Mouse (Mus musculus): ENCODE measurements around the gene Sept10. TPM values are rescaled to one million over a fixed set of nuclear protein-coding genes. Genes with fewer than 3 reads are reported as not detected.

Sept10 gene
- polyA plus RNA-seq, 1 experiment from 2014 or later: 21.5 TPM

DNA sequence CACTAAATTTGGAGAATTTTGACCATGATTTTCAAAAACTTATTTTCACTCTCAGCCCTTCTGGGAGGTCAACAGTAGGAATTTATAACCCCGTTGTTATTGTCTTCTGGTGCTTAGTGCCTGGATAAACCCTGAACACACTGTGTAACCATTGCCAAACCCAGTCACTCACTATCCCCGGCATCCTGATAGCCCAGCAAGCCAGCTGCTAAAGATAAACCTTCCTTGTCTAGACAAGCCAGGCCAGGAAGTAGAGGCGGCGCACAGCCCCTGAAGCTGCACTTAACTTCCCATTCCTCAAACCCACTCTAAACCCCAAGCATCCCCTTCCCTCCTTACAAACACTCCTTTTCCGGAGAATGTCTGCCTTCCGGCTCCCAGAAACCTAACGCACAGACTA lies 43.4 kb upstream of the Sept10 start:
- H3K36me3 ChIP-seq (ENCODE audit: control insufficient read depth, insufficient read depth): no peaks in the 10 kb centered on the region
- H3K4me2 ChIP-seq (replicated peaks; ENCODE audit: low read depth): no peak overlapping the region
- 38% methylated on average over 7 of the region's 7 CpGs for WGBS
- H3K4me3 ChIP-seq (ENCODE audit: low read depth, low read length): no peak overlapping the region
- TF ChIP-seq CTCF (IDR thresholded peaks at IDR 0.05; ENCODE audit: low read depth): no peak
- no peaks in the 10 kb centered on the region for H3K9me3 ChIP-seq (ENCODE audit: control insufficient read depth)
- peak overlapping the region; percentile 28; the same call in 1 of the 2 replicates for H3K27ac ChIP-seq (ENCODE audit: low read depth, low read length)
- no peaks in the 10 kb centered on the region for H3K27me3 ChIP-seq (replicated peaks; ENCODE audit: control insufficient read depth, insufficient read depth, low read length)
- H3K4me1 ChIP-seq (replicated peaks; ENCODE audit: control insufficient read depth, insufficient read depth, low read length): peaks cover 6% of the 10 kb centered on the region
- no peak for ATAC-seq
- H3K9ac ChIP-seq (ENCODE audit: low read depth, low read length): no peak overlapping the region

DNA sequence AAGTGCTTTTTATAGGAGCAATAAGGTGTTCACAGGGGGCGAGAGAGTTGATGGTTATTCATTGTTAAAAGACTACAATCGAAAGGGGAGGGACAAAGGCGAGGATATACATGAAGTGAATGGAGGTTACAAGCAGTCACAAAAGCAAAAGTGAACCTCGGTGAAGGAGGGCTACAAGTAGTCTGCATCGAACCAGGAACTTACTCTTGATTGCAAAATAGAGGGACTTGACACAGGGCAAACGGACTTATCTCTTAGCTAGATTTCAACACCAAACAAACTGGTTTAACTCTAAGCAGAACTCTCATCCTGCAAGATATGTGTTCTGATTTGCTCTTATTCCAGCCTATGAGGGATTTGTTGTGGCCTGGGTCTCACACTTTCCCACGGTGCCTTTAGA lies 41.3 kb upstream of the Sept10 start:
- ATAC-seq: no peak
- H3K9ac ChIP-seq (ENCODE audit: low read depth, low read length): no peak overlapping the region
- peaks cover 6% of the 10 kb centered on the region; the same call in 1 of the 2 replicates for H3K4me1 ChIP-seq (replicated peaks; ENCODE audit: control insufficient read depth, insufficient read depth, low read length)
- no peak for TF ChIP-seq CTCF (IDR thresholded peaks at IDR 0.05; ENCODE audit: low read depth)
- no peak overlapping the region for H3K4me3 ChIP-seq (ENCODE audit: low read depth, low read length)
- H3K27me3 ChIP-seq (replicated peaks; ENCODE audit: control insufficient read depth, insufficient read depth, low read length): no peaks in the 10 kb centered on the region
- no peak overlapping the region for H3K27ac ChIP-seq (ENCODE audit: low read depth, low read length)
- H3K4me2 ChIP-seq (replicated peaks; ENCODE audit: low read depth): no peak overlapping the region
- no peaks in the 10 kb centered on the region for H3K9me3 ChIP-seq (ENCODE audit: control insufficient read depth)
- WGBS: 50% methylated on average over 7 of the region's 7 CpGs
- no peaks in the 10 kb centered on the region for H3K36me3 ChIP-seq (ENCODE audit: control insufficient read depth, insufficient read depth)

DNA sequence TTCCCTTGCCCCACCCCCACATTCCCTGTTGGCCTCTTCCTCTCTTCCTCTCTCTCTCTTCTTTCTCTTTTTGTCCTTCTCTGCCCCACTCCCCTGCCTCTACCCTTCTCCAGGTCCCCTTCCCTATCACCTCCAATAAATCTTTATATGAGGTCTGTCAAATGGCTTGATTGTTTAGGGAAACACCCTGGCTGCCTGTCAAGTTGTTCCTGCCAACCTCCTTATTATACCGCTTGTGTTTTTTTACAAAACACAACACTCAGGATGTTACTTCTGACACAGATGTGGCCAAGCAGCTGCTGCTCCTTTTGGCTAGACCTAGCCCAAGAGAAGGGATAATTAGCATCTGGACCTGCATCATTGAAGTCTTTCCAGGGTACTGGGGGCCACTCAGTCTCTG lies 40.4 kb upstream of the Sept10 start:
- no peaks in the 10 kb centered on the region for H3K4me1 ChIP-seq (replicated peaks; ENCODE audit: control insufficient read depth, insufficient read depth, low read length)
- no peaks in the 10 kb centered on the region for H3K27me3 ChIP-seq (replicated peaks; ENCODE audit: control insufficient read depth, insufficient read depth, low read length)
- no peak overlapping the region for H3K4me2 ChIP-seq (replicated peaks; ENCODE audit: low read depth)
- ATAC-seq: no peak
- H3K9me3 ChIP-seq (ENCODE audit: control insufficient read depth): no peaks in the 10 kb centered on the region
- WGBS: 54% methylated on average over 1 of the region's 1 CpGs
- no peak overlapping the region for H3K9ac ChIP-seq (ENCODE audit: low read depth, low read length)
- no peak overlapping the region for H3K4me3 ChIP-seq (ENCODE audit: low read depth, low read length)
- no peak for TF ChIP-seq CTCF (IDR thresholded peaks at IDR 0.05; ENCODE audit: low read depth)
- no peaks in the 10 kb centered on the region for H3K36me3 ChIP-seq (ENCODE audit: control insufficient read depth, insufficient read depth)
- no peak overlapping the region for H3K27ac ChIP-seq (ENCODE audit: low read depth, low read length)

DNA sequence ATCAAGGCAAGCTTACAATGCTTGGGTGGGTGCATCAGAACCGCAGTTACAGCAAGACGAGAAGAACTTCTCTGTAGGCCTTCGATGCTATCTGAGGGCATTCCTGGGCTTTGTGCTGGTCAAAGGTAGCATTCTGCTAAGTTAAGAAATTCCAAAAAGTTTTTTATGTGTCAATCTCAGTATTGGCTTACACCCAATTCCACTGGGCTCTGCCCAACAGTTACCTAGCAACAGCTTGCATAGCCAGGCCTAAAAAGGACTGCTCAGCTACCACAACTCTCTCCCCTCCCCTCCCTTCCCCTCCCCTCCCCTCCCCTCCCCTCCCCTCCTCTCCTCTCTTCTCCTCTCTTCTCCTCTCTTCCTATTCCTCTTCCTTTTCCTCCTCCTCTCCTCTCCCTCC lies 40.0 kb upstream of the Sept10 start:
- no peak overlapping the region for H3K4me2 ChIP-seq (replicated peaks; ENCODE audit: low read depth)
- H3K4me3 ChIP-seq (ENCODE audit: low read depth, low read length): no peak overlapping the region
- 83% methylated on average over 3 of the region's 3 CpGs for WGBS
- no peaks in the 10 kb centered on the region for H3K36me3 ChIP-seq (ENCODE audit: control insufficient read depth, insufficient read depth)
- no peaks in the 10 kb centered on the region for H3K9me3 ChIP-seq (ENCODE audit: control insufficient read depth)
- ATAC-seq: no peak
- H3K27ac ChIP-seq (ENCODE audit: low read depth, low read length): no peak overlapping the region
- no peak for TF ChIP-seq CTCF (IDR thresholded peaks at IDR 0.05; ENCODE audit: low read depth)
- no peak overlapping the region for H3K9ac ChIP-seq (ENCODE audit: low read depth, low read length)
- H3K4me1 ChIP-seq (replicated peaks; ENCODE audit: control insufficient read depth, insufficient read depth, low read length): no peaks in the 10 kb centered on the region
- no peaks in the 10 kb centered on the region for H3K27me3 ChIP-seq (replicated peaks; ENCODE audit: control insufficient read depth, insufficient read depth, low read length)

DNA sequence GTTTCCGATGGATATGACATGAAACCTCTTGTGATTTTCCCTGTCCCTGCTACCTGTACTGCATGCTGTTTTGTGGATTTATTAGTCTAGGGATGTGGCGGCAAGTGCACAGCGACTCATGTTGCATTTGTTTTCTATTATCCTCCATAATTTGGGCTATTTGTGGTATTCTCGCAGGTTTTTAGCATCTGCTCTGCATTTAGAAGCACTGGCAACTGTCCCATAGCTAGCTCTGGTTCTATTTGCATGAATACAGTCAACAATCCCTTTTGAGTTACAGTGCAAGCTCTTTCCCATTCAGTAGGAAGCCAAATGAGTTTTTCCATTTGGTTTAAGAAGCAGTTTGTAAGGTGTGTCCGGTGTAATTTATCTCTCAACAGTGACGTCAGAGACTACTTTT lies 37.9 kb upstream of the Sept10 start:
- H3K9me3 ChIP-seq (ENCODE audit: control insufficient read depth): no peaks in the 10 kb centered on the region
- H3K4me3 ChIP-seq (ENCODE audit: low read depth, low read length): no peak overlapping the region
- no peak overlapping the region for H3K27ac ChIP-seq (ENCODE audit: low read depth, low read length)
- 88% methylated on average over 6 of the region's 6 CpGs for WGBS
- no peak for ATAC-seq
- no peaks in the 10 kb centered on the region for H3K4me1 ChIP-seq (replicated peaks; ENCODE audit: control insufficient read depth, insufficient read depth, low read length)
- no peak overlapping the region for H3K4me2 ChIP-seq (replicated peaks; ENCODE audit: low read depth)
- H3K9ac ChIP-seq (ENCODE audit: low read depth, low read length): no peak overlapping the region
- H3K36me3 ChIP-seq (ENCODE audit: control insufficient read depth, insufficient read depth): no peaks in the 10 kb centered on the region
- TF ChIP-seq CTCF (IDR thresholded peaks at IDR 0.05; ENCODE audit: low read depth): no peak
- H3K27me3 ChIP-seq (replicated peaks; ENCODE audit: control insufficient read depth, insufficient read depth, low read length): no peaks in the 10 kb centered on the region

DNA sequence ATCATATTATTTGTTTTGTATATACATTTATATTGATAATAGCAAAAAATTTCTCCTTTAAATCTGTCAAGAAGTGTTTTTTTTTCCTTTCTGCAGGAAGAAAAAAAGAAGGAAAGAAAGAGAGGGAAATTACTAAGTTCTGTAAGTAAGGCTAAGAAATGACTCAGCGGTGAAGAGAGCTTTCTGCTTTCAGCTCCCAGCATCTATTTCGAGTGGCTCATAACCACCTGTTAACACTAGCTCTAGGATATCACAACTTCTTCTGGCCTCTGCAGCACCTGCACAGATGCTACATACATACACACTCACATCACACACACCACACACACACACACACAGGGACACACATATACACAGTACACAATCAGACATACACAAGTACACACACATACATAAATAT lies 34.9 kb upstream of the Sept10 start:
- no peaks in the 10 kb centered on the region for H3K36me3 ChIP-seq (ENCODE audit: control insufficient read depth, insufficient read depth)
- TF ChIP-seq CTCF (IDR thresholded peaks at IDR 0.05; ENCODE audit: low read depth): no peak
- H3K27me3 ChIP-seq (replicated peaks; ENCODE audit: control insufficient read depth, insufficient read depth, low read length): no peaks in the 10 kb centered on the region
- no peaks in the 10 kb centered on the region for H3K9me3 ChIP-seq (ENCODE audit: control insufficient read depth)
- H3K4me3 ChIP-seq (ENCODE audit: low read depth, low read length): no peak overlapping the region
- no peak for ATAC-seq
- H3K27ac ChIP-seq (ENCODE audit: low read depth, low read length): no peak overlapping the region
- H3K4me2 ChIP-seq (replicated peaks; ENCODE audit: low read depth): no peak overlapping the region
- H3K9ac ChIP-seq (ENCODE audit: low read depth, low read length): no peak overlapping the region
- no peaks in the 10 kb centered on the region for H3K4me1 ChIP-seq (replicated peaks; ENCODE audit: control insufficient read depth, insufficient read depth, low read length)
- WGBS: 89% methylated on average over 2 of the region's 2 CpGs

DNA sequence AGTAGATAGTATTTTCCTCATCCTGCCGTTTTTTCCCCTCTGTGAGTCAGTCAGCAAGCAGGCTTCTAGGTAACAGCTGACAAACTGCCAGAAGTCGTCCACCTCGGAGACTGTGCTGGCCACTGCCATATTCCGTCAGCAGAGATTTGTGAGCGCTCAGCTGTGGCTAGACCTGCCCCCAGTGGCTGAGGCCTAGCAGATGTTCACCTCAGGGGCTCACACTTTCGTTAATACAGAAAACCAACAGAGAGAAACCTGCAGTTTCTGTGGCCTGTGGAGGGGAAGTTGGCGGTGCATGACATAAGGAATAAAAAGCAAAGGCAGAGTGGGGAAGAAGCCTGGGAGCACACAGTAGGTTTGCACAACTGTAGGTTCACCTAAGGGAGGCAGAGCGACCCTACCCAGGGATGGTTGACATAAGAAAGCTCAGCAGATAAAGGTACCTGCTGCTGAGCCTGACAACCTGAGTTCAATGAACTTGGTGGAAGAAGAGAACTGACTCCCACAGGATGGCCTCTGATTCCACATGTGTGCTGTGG lies 32.0 kb upstream of the Sept10 start:
- H3K36me3 ChIP-seq (ENCODE audit: control insufficient read depth, insufficient read depth): no peaks in the 10 kb centered on the region
- TF ChIP-seq CTCF (IDR thresholded peaks at IDR 0.05; ENCODE audit: low read depth): no peak
- no peak overlapping the region for H3K4me2 ChIP-seq (replicated peaks; ENCODE audit: low read depth)
- no peak overlapping the region for H3K27ac ChIP-seq (ENCODE audit: low read depth, low read length)
- H3K9me3 ChIP-seq (ENCODE audit: control insufficient read depth): no peaks in the 10 kb centered on the region
- no peaks in the 10 kb centered on the region for H3K27me3 ChIP-seq (replicated peaks; ENCODE audit: control insufficient read depth, insufficient read depth, low read length)
- WGBS: 79% methylated on average over 8 of the region's 8 CpGs
- H3K9ac ChIP-seq (ENCODE audit: low read depth, low read length): no peak overlapping the region
- H3K4me3 ChIP-seq (ENCODE audit: low read depth, low read length): no peak overlapping the region
- ATAC-seq: no peak
- no peaks in the 10 kb centered on the region for H3K4me1 ChIP-seq (replicated peaks; ENCODE audit: control insufficient read depth, insufficient read depth, low read length)
